Comparison of ENCODE assay signal across 22 mouse cellular contexts in genomic region chr7:61685052-61685655, GRCm38 (mm10).
DNase-seq lines count a peak whose midpoint lies in the region; ATAC-seq and TF ChIP-seq lines count a peak whose summit lies in the region.
"Had no signal": no experiment of that assay in that cellular context is flagged by ENCODE, and none has a peak within 500 bp of the region (broad histone marks: within the 10 kb centered on the region; RNA-seq: fewer than 3 reads in every experiment).

No protein-coding gene starts in this region.

- no peaks in the 10 kb centered on the region for H3K4me1 ChIP-seq in lung, embryonic 16.5 days (replicated peaks; ENCODE audit: control insufficient read depth, insufficient read depth, low read length)
- no peaks in the 10 kb centered on the region for H3K4me1 ChIP-seq in lung, adult 2 months (ENCODE audit: control insufficient read depth, insufficient read depth, low read length)
- H3K4me1 ChIP-seq in embryonic fibroblast, embryonic 13.5 days (ENCODE audit: control insufficient read depth, insufficient read depth, low read length), result no peaks in the 10 kb centered on the region
- no peaks in the 10 kb centered on the region for H3K4me1 ChIP-seq in kidney, adult 2 months (ENCODE audit: control insufficient read depth, insufficient read depth, low read length)
- H3K4me1 ChIP-seq: embryonic facial prominence, embryonic 12.5 days; heart, embryonic 13.5 days; limb, embryonic 12.5 days; liver, embryonic 15.5 days; midbrain, embryonic 13.5 days had no signal

- H3K27ac ChIP-seq in layer of hippocampus, adult 2 months, result peak overlapping the region; percentile 68; the same call in 1 of the 2 replicates
- no peak overlapping the region for H3K27ac ChIP-seq in lung, embryonic 16.5 days (ENCODE audit: low read length)
- H3K27ac ChIP-seq in embryonic fibroblast, embryonic 13.5 days (ENCODE audit: insufficient read depth, low read length), result peak overlapping the region; percentile 47; the same call in 1 of the 2 replicates
- H3K27ac ChIP-seq in kidney, adult 2 months (ENCODE audit: insufficient read depth, low read depth, low read length), result no peak overlapping the region
- H3K27ac ChIP-seq: embryonic facial prominence, embryonic 12.5 days; heart, embryonic 13.5 days; limb, embryonic 12.5 days; liver, embryonic 15.5 days; midbrain, embryonic 13.5 days; stomach, postnatal 0 days had no signal

- no peak overlapping the region for H3K9ac ChIP-seq in lung, embryonic 16.5 days (ENCODE audit: low read length)
- H3K9ac ChIP-seq: embryonic facial prominence, embryonic 12.5 days; heart, embryonic 13.5 days; limb, embryonic 12.5 days; liver, embryonic 15.5 days; midbrain, embryonic 13.5 days had no signal

- peak; percentile 78 for ATAC-seq in lung, embryonic 16.5 days (ENCODE audit: low read depth)
- ATAC-seq: CD4-positive, CD25-positive, alpha-beta regulatory T cell, adult 4 months; midbrain, embryonic 13.5 days had no signal

- no peaks in the 10 kb centered on the region for H3K36me3 ChIP-seq in lung, embryonic 16.5 days (ENCODE audit: control insufficient read depth, insufficient read depth, low read length)
- no peaks in the 10 kb centered on the region for H3K36me3 ChIP-seq in kidney, adult 2 months (ENCODE audit: control insufficient read depth, insufficient read depth, low read length)
- H3K36me3 ChIP-seq: embryonic facial prominence, embryonic 12.5 days; G1E; heart, embryonic 13.5 days; limb, embryonic 12.5 days; liver, embryonic 15.5 days; midbrain, embryonic 13.5 days had no signal

- no peak for TF ChIP-seq POLR2A in lung, adult 2 months (IDR thresholded peaks at IDR 0.05; ENCODE audit: borderline replicate concordance, extremely low read depth, low read depth, low read length)
- no peak for TF ChIP-seq POLR2A in embryonic fibroblast, embryonic 13.5 days (IDR thresholded peaks at IDR 0.05; ENCODE audit: low read depth, low read length)
- no peak for TF ChIP-seq POLR2A in kidney, adult 2 months (IDR thresholded peaks at IDR 0.05; ENCODE audit: low read depth, low read length)

- no peaks in the 10 kb centered on the region for H3K27me3 ChIP-seq in lung, embryonic 16.5 days (ENCODE audit: control insufficient read depth, insufficient read depth, low read depth, low read length)
- H3K27me3 ChIP-seq in kidney, adult 2 months (replicated peaks; ENCODE audit: control insufficient read depth, insufficient read depth, low read length), result no peaks in the 10 kb centered on the region
- H3K27me3 ChIP-seq: embryonic facial prominence, embryonic 12.5 days; heart, embryonic 13.5 days; limb, embryonic 12.5 days; liver, embryonic 15.5 days; midbrain, embryonic 13.5 days had no signal

- H3K9me3 ChIP-seq in lung, embryonic 16.5 days (ENCODE audit: control insufficient read depth, low read length), result no peaks in the 10 kb centered on the region
- H3K9me3 ChIP-seq: embryonic facial prominence, embryonic 12.5 days; G1E; heart, embryonic 13.5 days; limb, embryonic 12.5 days; liver, embryonic 15.5 days; midbrain, embryonic 13.5 days had no signal

- WGBS in lung, embryonic 16.5 days, result 47% methylated on average over 5 of the region's 5 CpGs
- 50% methylated on average over 5 of the region's 5 CpGs for WGBS in lung, adult 2 months
- WGBS in kidney, adult 2 months, result 64% methylated on average over 5 of the region's 5 CpGs

- H3K4me2 ChIP-seq in lung, embryonic 16.5 days (ENCODE audit: low read depth, low read length), result no peak overlapping the region
- H3K4me2 ChIP-seq: embryonic facial prominence, embryonic 12.5 days; heart, embryonic 13.5 days; limb, embryonic 12.5 days; liver, embryonic 15.5 days; midbrain, embryonic 13.5 days had no signal

- H3K4me3 ChIP-seq in layer of hippocampus, adult 2 months, result no peak overlapping the region
- H3K4me3 ChIP-seq in lung, embryonic 16.5 days (ENCODE audit: low read length), result no peak overlapping the region
- no peak overlapping the region for H3K4me3 ChIP-seq in lung, adult 2 months (replicated peaks; ENCODE audit: extremely low read depth, low read depth, low read length)
- no peak overlapping the region for H3K4me3 ChIP-seq in embryonic fibroblast, embryonic 13.5 days (ENCODE audit: insufficient read depth, low read length)
- no peak overlapping the region for H3K4me3 ChIP-seq in kidney, adult 2 months (ENCODE audit: insufficient read depth, low read depth, low read length)
- H3K4me3 ChIP-seq: embryonic facial prominence, embryonic 12.5 days; heart, embryonic 13.5 days; limb, embryonic 12.5 days; liver, embryonic 15.5 days; midbrain, embryonic 13.5 days had no signal

- no peak for TF ChIP-seq CTCF in layer of hippocampus, adult 2 months (conservative IDR thresholded peaks at IDR 0.05)
- no peak for TF ChIP-seq CTCF in lung, adult 2 months (IDR thresholded peaks at IDR 0.05; ENCODE audit: insufficient read depth, low read length)
- no peak for TF ChIP-seq CTCF in embryonic fibroblast, embryonic 13.5 days (IDR thresholded peaks at IDR 0.05; ENCODE audit: borderline replicate concordance, insufficient read depth, low read length)
- TF ChIP-seq CTCF in kidney, adult 2 months (conservative IDR thresholded peaks at IDR 0.05; ENCODE audit: insufficient read depth, insufficient read length, low read depth, low read length), result no peak

- DNase-seq in layer of hippocampus, adult 2 months (ENCODE audit: low spot score in 2 of 2), result peak in 1 of 2 experiments; percentile 7
- DNase-seq in layer of hippocampus, postnatal 36 days, result no peak
- DNase-seq in lung, adult 2 months, result no peak
- DNase-seq in NIH3T3 (ENCODE audit: low read depth), result peak; percentile 51
- no peak for DNase-seq in kidney, adult 2 months
- DNase-seq: adrenal gland, adult 8-10 months; cerebellum, adult 2 months; heart, postnatal 36 days; kidney, adult 8-10 months; kidney, postnatal 25 days; right cerebral cortex, postnatal 25 days; thymus, postnatal 14 days had no signal

Comparison
In these comparisons a context has a peak if more than half of its experiments do, and no peak if none do; other contexts are left out.
1. H3K27ac ChIP-seq: peak in layer of hippocampus, adult 2 months (single experiment) and embryonic fibroblast, embryonic 13.5 days (single experiment); none in lung, embryonic 16.5 days (single experiment) and kidney, adult 2 months (single experiment).